Mouse (Mus musculus) megakaryocyte-erythroid progenitor cell, adult 5-6 weeks (primary cell): ENCODE results near the gene Syt17. TPM values are rescaled to one million over a fixed set of nuclear protein-coding genes. Genes with fewer than 3 reads are reported as not detected.

ENCODE experiments used
- ATAC-seq: replicated peaks from 2 replicates; pipeline ENCODE4 v1.8.0; 2016; ENCODE audit warnings: mild to moderate bottlenecking, inconsistent platforms; ENCODE audit not compliant: severe bottlenecking, poor library complexity, low FRiP score, low TSS enrichment
- total RNA-seq, 2 experiments: library from RNA; stranded (forward) in 1 of 2; stranded (reverse) in 1 of 2; fragments of 200-1000, 215-1000 nt in 1 of 2; fragments of >200 nt in 1 of 2; fragmentation: Nextera tagmentation in 1 of 2; gene quantifications; 2 replicates each; pipeline ENCODE4 v1.2.3; 2014 to 2017

The Syt17 gene
- total RNA-seq, 2 experiments from 2014 or later = not detected

GRCm38 (mm10) chr7:118344701-118345100 is 103.3 kb downstream of the Syt17 start:
- ATAC-seq = no peak

Other genes starting within 250 kb of the Syt17 start
- gene Smg1, start 204.6 kb downstream of the Syt17 start, total RNA-seq (2014; fragmentation: Nextera tagmentation) = 61.5 and 75.3 TPM in 2 replicates
- gene Smg1, start 204.6 kb downstream of the Syt17 start, total RNA-seq (2017) = 34.4 and 52.1 TPM in 2 replicates
- gene Itpripl2, start 43.8 kb upstream of the Syt17 start, total RNA-seq (2014; fragmentation: Nextera tagmentation) = 0.33 and 1.3 TPM in 2 replicates
- 1.8 and 3.3 TPM in 2 replicates for gene Itpripl2, start 43.8 kb upstream of the Syt17 start, total RNA-seq (2017)
- 31.1 and 61.7 TPM in 2 replicates for gene Coq7, start 85.1 kb upstream of the Syt17 start, total RNA-seq (2014; fragmentation: Nextera tagmentation)
- gene Coq7, start 85.1 kb upstream of the Syt17 start, total RNA-seq (2017) = 40.3 and 69.8 TPM in 2 replicates
- gene Tmc7, start 136.5 kb upstream of the Syt17 start, total RNA-seq (2014; fragmentation: Nextera tagmentation) = 0.32 TPM in 1 of 2 replicates, not detected in the other
- gene Tmc7, start 136.5 kb upstream of the Syt17 start, total RNA-seq (2017) = not detected in 2 replicates
- not detected in 2 replicates for gene Tmc5, start 149.1 kb upstream of the Syt17 start, total RNA-seq (2014; fragmentation: Nextera tagmentation)
- gene Tmc5, start 149.1 kb upstream of the Syt17 start, total RNA-seq (2017) = not detected in 2 replicates